ENCODE assay signal across 7 mouse cellular contexts in genomic region chr9:83833811-83834747, GRCm38 (mm10). TPM values are rescaled to one million over a fixed set of nuclear protein-coding genes. Genes with fewer than 3 reads are reported as not detected.
DNase-seq lines count a peak whose midpoint lies in the region; ATAC-seq lines count a peak whose summit lies in the region.

TSS of gene Ttk (plus strand) at chr9:83834689.

- peaks cover 16% of the 10 kb centered on the region for H3K4me1 ChIP-seq in limb, embryonic 10.5 days
- H3K4me1 ChIP-seq in midbrain, embryonic 13.5 days (replicated peaks): peaks cover 11% of the 10 kb centered on the region

- H3K9me3 ChIP-seq in limb, embryonic 10.5 days (replicated peaks): no peaks in the 10 kb centered on the region
- H3K9me3 ChIP-seq in midbrain, embryonic 13.5 days: no peaks in the 10 kb centered on the region

- H3K4me2 ChIP-seq in midbrain, embryonic 13.5 days (replicated peaks): peak within 1 kb of the TSS; percentile 91

- under 1% methylated on average over 38 of the region's 38 CpGs for WGBS in limb, embryonic 10.5 days
- under 1% methylated on average over 38 of the region's 38 CpGs for WGBS in midbrain, embryonic 13.5 days

- peak within 1 kb of the TSS; percentile 82 for H3K9ac ChIP-seq in midbrain, embryonic 13.5 days (replicated peaks)

- H3K4me3 ChIP-seq in limb, embryonic 10.5 days: peak within 1 kb of the TSS; percentile 98
- H3K4me3 ChIP-seq in midbrain, embryonic 13.5 days (replicated peaks): peak within 1 kb of the TSS; percentile 84

- peak; percentile 93 for ATAC-seq in granulocyte monocyte progenitor cell, adult 5-6 weeks (replicated peaks; ENCODE audit: poor library complexity, severe bottlenecking)
- ATAC-seq in midbrain, embryonic 13.5 days: peak; percentile 99

- no peaks in the 10 kb centered on the region for H3K27me3 ChIP-seq in limb, embryonic 10.5 days (ENCODE audit: low read depth, poor library complexity, severe bottlenecking)
- no peaks in the 10 kb centered on the region for H3K27me3 ChIP-seq in midbrain, embryonic 13.5 days

- peaks cover 10% of the 10 kb centered on the region for H3K36me3 ChIP-seq in limb, embryonic 10.5 days
- H3K36me3 ChIP-seq in midbrain, embryonic 13.5 days: no peaks in the 10 kb centered on the region

- DNase-seq in adrenal gland, adult 8-10 months: peak; percentile 87
- peak; percentile 93 for DNase-seq in embryo, embryonic 9.5 days (ENCODE audit: extremely low spot score)
- peak; percentile 87 for DNase-seq in kidney, adult 11 months
- DNase-seq in limb, embryonic 10.5 days (ENCODE audit: low spot score): peak; percentile 92
- DNase-seq in spleen, adult 12 weeks (ENCODE audit: low spot score): peak; percentile 90

- H3K27ac ChIP-seq in limb, embryonic 10.5 days: peak within 1 kb of the TSS; percentile 94
- H3K27ac ChIP-seq in midbrain, embryonic 13.5 days: peak within 1 kb of the TSS; percentile 96

RNA-seq across cellular contexts. Expression of gene Ttk, which starts in this region (rescaled TPM):
- 1 to 10 TPM in 2 of 4 experiments, under 1 TPM in 2; 0.54 to 3.2 (median 1.1) TPM for total RNA-seq in adrenal gland, adult 8-10 months (2022)
- 17.9 and 30.2 TPM in 2 replicates for total RNA-seq in granulocyte monocyte progenitor cell, adult 5-6 weeks (2014; fragmentation: Nextera tagmentation)
- total RNA-seq in granulocyte monocyte progenitor cell, adult 5-6 weeks (2017): 46.5 and 61.8 TPM in 2 replicates
- polyA plus RNA-seq in limb, embryonic 10.5 days (2016; fragmentation: Nextera tagmentation; extraction: Ambion mirVana): 53.6 and 58.1 TPM in 2 replicates
- 14.6 and 15.1 TPM in 2 replicates for polyA plus RNA-seq in midbrain, embryonic 13.5 days (2015; fragmentation: Nextera tagmentation; extraction: Ambion mirVana)

Comparison
In these comparisons a context has a peak if more than half of its experiments do, and no peak if none do; other contexts are left out.
1. Peak in every context shown above with its lines: DNase-seq, ATAC-seq, H3K4me3 ChIP-seq and H3K27ac ChIP-seq.
2. RNA of gene Ttk (total RNA-seq): 17.9 to 61.8 TPM in granulocyte monocyte progenitor cell, adult 5-6 weeks; 0.54 to 3.2 TPM in adrenal gland, adult 8-10 months; every median in the first group is over 4 times any median in the second.